Mouse (Mus musculus): Measurements from ENCODE around the gene Arcn1. TPM values are rescaled to one million over a fixed set of nuclear protein-coding genes. Genes with fewer than 3 reads are reported as not detected.
A peak's percentile ranks its signal among the peaks of the same experiment; 100 is the strongest.
"Not testable (repeated sequence)": the region's sequence is repeated elsewhere in the genome, so short reads cannot be mapped to it uniquely, and the experiment has no call there.

Arcn1 gene
- polyA plus RNA-seq, 1 experiment from 2014 or later = 126 TPM

GRCm38 (mm10) chr9:44772750-44773651, 5.4 kb upstream of the Arcn1 start:
- no peaks in the 10 kb centered on the region for H3K9me3 ChIP-seq (ENCODE audit: control insufficient read depth, low read length)
- WGBS = under 1% methylated on average over 41 of the region's 41 CpGs
- peaks cover 0 to 7% of the 10 kb centered on the region in 2 experiments; a peak in 3 of 4 replicates for H3K4me1 ChIP-seq (ENCODE audit: control insufficient read depth in 2 of 2, insufficient read depth in 2 of 2, low read length in 2 of 2)
- H3K4me3 ChIP-seq (ENCODE audit: control insufficient read depth in 1 of 2, insufficient read depth in 1 of 2, low read depth in 1 of 2, low read length in 2 of 2) = peak overlapping the region; percentile 65 to 91
- H3K4me2 ChIP-seq (ENCODE audit: low read length) = peak overlapping the region; percentile 90
- H3K9ac ChIP-seq (ENCODE audit: low read length) = peak overlapping the region; percentile 94
- peak overlapping the region; percentile 82 to 86 for H3K27ac ChIP-seq (replicated peaks in 1 of 2; ENCODE audit: control insufficient read depth in 1 of 2, insufficient read depth in 1 of 2, low read depth in 2 of 2, low read length in 2 of 2)
- H3K27me3 ChIP-seq (ENCODE audit: control insufficient read depth, insufficient read depth, low read length) = no peaks in the 10 kb centered on the region
- peak; percentile 99 for ATAC-seq (ENCODE audit: insufficient number of reproducible peaks, insufficient read depth, low FRiP score, low read depth)
- peaks cover 15% of the 10 kb centered on the region for H3K36me3 ChIP-seq (ENCODE audit: control insufficient read depth, insufficient read depth, low read length)

- H3K36me3 ChIP-seq (ENCODE audit: control insufficient read depth, insufficient read depth, low read length) = peaks cover 14% of the 10 kb centered on the region
- no peak overlapping the region for H3K9ac ChIP-seq (ENCODE audit: low read length)
- no peak overlapping the region for H3K4me2 ChIP-seq (ENCODE audit: low read length)
- no peaks in the 10 kb centered on the region for H3K9me3 ChIP-seq (ENCODE audit: control insufficient read depth, low read length)
- H3K27me3 ChIP-seq (ENCODE audit: control insufficient read depth, insufficient read depth, low read length) = no peaks in the 10 kb centered on the region
- WGBS = 10% methylated on average over 5 of the region's 5 CpGs
- H3K4me3 ChIP-seq (ENCODE audit: control insufficient read depth in 1 of 2, insufficient read depth in 1 of 2, low read depth in 1 of 2, low read length in 2 of 2) = no peak overlapping the region
- peaks cover 0 to 7% of the 10 kb centered on the region in 2 experiments; a peak in 3 of 4 replicates for H3K4me1 ChIP-seq (ENCODE audit: control insufficient read depth in 2 of 2, insufficient read depth in 2 of 2, low read length in 2 of 2)
- no peak for ATAC-seq (ENCODE audit: insufficient number of reproducible peaks, insufficient read depth, low FRiP score, low read depth)
- H3K27ac ChIP-seq (replicated peaks in 1 of 2; ENCODE audit: control insufficient read depth in 1 of 2, insufficient read depth in 1 of 2, low read depth in 2 of 2, low read length in 2 of 2) = peak overlapping the region; percentile 29 to 55; a peak in 2 of 4 replicates
These were observed 4.7 kb upstream of the Arcn1 start for GRCm38 (mm10) chr9:44772392-44772749.

- H3K4me1 ChIP-seq (ENCODE audit: control insufficient read depth in 2 of 2, insufficient read depth in 2 of 2, low read length in 2 of 2) = peaks cover 0 to 10% of the 10 kb centered on the region in 2 experiments; a peak in 3 of 4 replicates
- ATAC-seq (ENCODE audit: insufficient number of reproducible peaks, insufficient read depth, low FRiP score, low read depth) = no peak
- no peak overlapping the region for H3K4me2 ChIP-seq (ENCODE audit: low read length)
- H3K4me3 ChIP-seq (ENCODE audit: control insufficient read depth in 1 of 2, insufficient read depth in 1 of 2, low read depth in 1 of 2, low read length in 2 of 2) = no peak overlapping the region
- H3K27ac ChIP-seq (replicated peaks in 1 of 2; ENCODE audit: control insufficient read depth in 1 of 2, insufficient read depth in 1 of 2, low read depth in 2 of 2, low read length in 2 of 2) = no peak overlapping the region
- WGBS = 93% methylated on average over 5 of the region's 5 CpGs
- H3K36me3 ChIP-seq (ENCODE audit: control insufficient read depth, insufficient read depth, low read length) = peaks cover 14% of the 10 kb centered on the region
- no peak overlapping the region for H3K9ac ChIP-seq (ENCODE audit: low read length)
- no peaks in the 10 kb centered on the region for H3K27me3 ChIP-seq (ENCODE audit: control insufficient read depth, insufficient read depth, low read length)
- H3K9me3 ChIP-seq (ENCODE audit: control insufficient read depth, low read length) = no peaks in the 10 kb centered on the region
These were observed 3.7 kb upstream of the Arcn1 start for GRCm38 (mm10) chr9:44771376-44771775.

- Histone ChIP-seq H3K4me2 (ENCODE audit: low read length) (peak overlapping the region; percentile 86), H3K27ac (replicated peaks in 1 of 2; ENCODE audit: control insufficient read depth in 1 of 2, insufficient read depth in 1 of 2, low read depth in 2 of 2, low read length in 2 of 2) (peak overlapping the region in 1 of 2 experiments; percentile 97; a peak in 2 of 4 replicates), H3K4me1 (ENCODE audit: control insufficient read depth in 2 of 2, insufficient read depth in 2 of 2, low read length in 2 of 2) (peaks cover 2 to 28% of the 10 kb centered on the region in 2 experiments; a peak in 3 of 4 replicates), H3K4me3 (ENCODE audit: control insufficient read depth in 1 of 2, insufficient read depth in 1 of 2, low read depth in 1 of 2, low read length in 2 of 2) (peak overlapping the region; percentile 22 to 99; a peak in 3 of 4 replicates)
- H3K36me3 ChIP-seq (ENCODE audit: control insufficient read depth, insufficient read depth, low read length); H3K9ac ChIP-seq (ENCODE audit: low read length); ATAC-seq (ENCODE audit: insufficient number of reproducible peaks, insufficient read depth, low FRiP score, low read depth); H3K27me3 ChIP-seq (ENCODE audit: control insufficient read depth, insufficient read depth, low read length); H3K9me3 ChIP-seq (ENCODE audit: control insufficient read depth, low read length): not testable (repeated sequence)
- 48% methylated on average over 7 of the region's 9 CpGs for WGBS
These were observed 367 bp upstream of the Arcn1 start for GRCm38 (mm10) chr9:44768029-44768394.

GRCm38 (mm10) chr9:44760873-44761272, 6.8 kb downstream of the Arcn1 start:
- Histone ChIP-seq H3K27ac (replicated peaks in 1 of 2; ENCODE audit: control insufficient read depth in 1 of 2, insufficient read depth in 1 of 2, low read depth in 2 of 2, low read length in 2 of 2) (no peak overlapping the region), H3K4me1 (ENCODE audit: control insufficient read depth in 2 of 2, insufficient read depth in 2 of 2, low read length in 2 of 2) (peaks cover 2 to 36% of the 10 kb centered on the region in 2 experiments), H3K9ac (ENCODE audit: low read length) (no peak overlapping the region), H3K4me2 (ENCODE audit: low read length) (no peak overlapping the region), H3K9me3 (ENCODE audit: control insufficient read depth, low read length) (no peaks in the 10 kb centered on the region), H3K4me3 (ENCODE audit: control insufficient read depth in 1 of 2, insufficient read depth in 1 of 2, low read depth in 1 of 2, low read length in 2 of 2) (no peak overlapping the region), H3K36me3 (ENCODE audit: control insufficient read depth, insufficient read depth, low read length) (peaks cover 51% of the 10 kb centered on the region), H3K27me3 (ENCODE audit: control insufficient read depth, insufficient read depth, low read length) (no peaks in the 10 kb centered on the region)
- 40% methylated on average over 2 of the region's 2 CpGs for WGBS
- ATAC-seq (ENCODE audit: insufficient number of reproducible peaks, insufficient read depth, low FRiP score, low read depth) = no peak

- no peaks in the 10 kb centered on the region for H3K27me3 ChIP-seq (ENCODE audit: control insufficient read depth, insufficient read depth, low read length)
- H3K9me3 ChIP-seq (ENCODE audit: control insufficient read depth, low read length) = no peaks in the 10 kb centered on the region
- no peak overlapping the region for H3K9ac ChIP-seq (ENCODE audit: low read length)
- H3K4me3 ChIP-seq (ENCODE audit: control insufficient read depth in 1 of 2, insufficient read depth in 1 of 2, low read depth in 1 of 2, low read length in 2 of 2) = no peak overlapping the region
- peaks cover 100% of the 10 kb centered on the region for H3K36me3 ChIP-seq (ENCODE audit: control insufficient read depth, insufficient read depth, low read length)
- WGBS = 91% methylated on average over 7 of the region's 7 CpGs
- no peak overlapping the region for H3K4me2 ChIP-seq (ENCODE audit: low read length)
- no peak overlapping the region for H3K27ac ChIP-seq (replicated peaks in 1 of 2; ENCODE audit: control insufficient read depth in 1 of 2, insufficient read depth in 1 of 2, low read depth in 2 of 2, low read length in 2 of 2)
- no peaks in the 10 kb centered on the region for H3K4me1 ChIP-seq (ENCODE audit: control insufficient read depth in 2 of 2, insufficient read depth in 2 of 2, low read length in 2 of 2)
- ATAC-seq (ENCODE audit: insufficient number of reproducible peaks, insufficient read depth, low FRiP score, low read depth) = no peak
These were observed 19.2 kb downstream of the Arcn1 start for GRCm38 (mm10) chr9:44748473-44748872.

GRCm38 (mm10) chr9:44747341-44747740, 20.3 kb downstream of the Arcn1 start:
- H3K4me2 ChIP-seq (ENCODE audit: low read length) = no peak overlapping the region
- 94% methylated on average over 3 of the region's 3 CpGs for WGBS
- H3K27ac ChIP-seq (replicated peaks in 1 of 2; ENCODE audit: control insufficient read depth in 1 of 2, insufficient read depth in 1 of 2, low read depth in 2 of 2, low read length in 2 of 2) = no peak overlapping the region
- H3K9ac ChIP-seq (ENCODE audit: low read length) = no peak overlapping the region
- no peak overlapping the region for H3K4me3 ChIP-seq (ENCODE audit: control insufficient read depth in 1 of 2, insufficient read depth in 1 of 2, low read depth in 1 of 2, low read length in 2 of 2)
- H3K4me1 ChIP-seq (ENCODE audit: control insufficient read depth in 2 of 2, insufficient read depth in 2 of 2, low read length in 2 of 2) = no peaks in the 10 kb centered on the region
- ATAC-seq (ENCODE audit: insufficient number of reproducible peaks, insufficient read depth, low FRiP score, low read depth) = no peak
- no peaks in the 10 kb centered on the region for H3K27me3 ChIP-seq (ENCODE audit: control insufficient read depth, insufficient read depth, low read length)
- H3K9me3 ChIP-seq (ENCODE audit: control insufficient read depth, low read length) = no peaks in the 10 kb centered on the region
- H3K36me3 ChIP-seq (ENCODE audit: control insufficient read depth, insufficient read depth, low read length) = peaks cover 100% of the 10 kb centered on the region
